Mouse (Mus musculus) forebrain, embryonic 11.5 days (tissue): ENCODE results near the gene Baiap3. TPM values are rescaled to one million over a fixed set of nuclear protein-coding genes. Genes with fewer than 3 reads are reported as not detected.
A peak's percentile ranks its signal among the peaks of the same experiment; 100 is the strongest.

Experiments
- ATAC-seq: fragments of 200-750 bp; cut with Nextera tagmentation; replicated peaks from 2 replicates; pipeline ENCODE4 v1.8.0; 2017; ENCODE audit warnings: moderate TSS enrichment; ENCODE audit not compliant: low FRiP score
- DNase-seq: peaks from one replicate; pipeline ENCODE4 v3.0.0-alpha.2; 2017; ENCODE audit warnings: low spot score
- H3K27ac ChIP-seq: fragments of 300-500 bp; sonication (generic); 2 replicates; pipeline ENCODE4 v1.5.1; 2014; ENCODE audit warnings: low read depth, low read length
- H3K27me3 ChIP-seq: fragments of 300-500 bp; sonication (generic); 2 replicates; pipeline ENCODE4 v1.6.1; 2014; ENCODE audit warnings: mild to moderate bottlenecking, low read length, mixed read lengths; ENCODE audit not compliant: control insufficient read depth, insufficient read depth
- H3K36me3 ChIP-seq: fragments of 300-500 bp; sonication (generic); 2 replicates; pipeline ENCODE4 v1.6.1; 2014; ENCODE audit warnings: mild to moderate bottlenecking, low read length, moderate library complexity, mixed read lengths; ENCODE audit not compliant: control insufficient read depth, insufficient read depth
- H3K4me1 ChIP-seq: fragments of 300-500 bp; sonication (generic); replicated peaks from 2 replicates; pipeline ENCODE4 v1.6.1; 2014; ENCODE audit warnings: low read length, mixed read lengths; ENCODE audit not compliant: control insufficient read depth, insufficient read depth
- H3K4me2 ChIP-seq: fragments of 300-500 bp; sonication (generic); 2 replicates; pipeline ENCODE4 v1.6.1; 2014; ENCODE audit warnings: low read depth, mild to moderate bottlenecking, low read length, moderate library complexity, mixed read lengths; ENCODE audit not compliant: severe bottlenecking
- H3K4me3 ChIP-seq: fragments of 300-500 bp; sonication (generic); 2 replicates; pipeline ENCODE4 v1.5.1; 2014; ENCODE audit warnings: low read depth, low read length
- H3K9ac ChIP-seq: fragments of 300-500 bp; sonication (generic); 2 replicates; pipeline ENCODE4 v1.6.1; 2014; ENCODE audit warnings: low read length
- H3K9me3 ChIP-seq: fragments of 300-500 bp; sonication (generic); 2 replicates; pipeline ENCODE4 v1.6.1; 2016; ENCODE audit warnings: low read length, mixed read lengths; ENCODE audit not compliant: control insufficient read depth
- WGBS: fragments of 180-500 bp; shearing (Covaris S2); extraction: QIAGEN DNeasy Blood & Tissue Kit; methylation state at CpG from one replicate; pipeline ENCODE4 v1.1.7; 2014; 5-methylcytosine and 5-hydroxymethylcytosine counted together
- polyA plus RNA-seq: library from polyadenylated mRNA; unstranded; fragments of >200 nt; fragmentation: Nextera tagmentation; extraction: Ambion mirVana; gene quantifications from 2 replicates; pipeline ENCODE4 v1.2.1, GENCODE M21; 2014

The Baiap3 gene
- polyA plus RNA-seq, 1 experiment from 2014 or later: 1.2 TPM

GRCm38 (mm10) chr17:25221821-25222503 lies 34.2 kb downstream of the Baiap3 start:
- Histone ChIP-seq H3K36me3 (no peaks in the 10 kb centered on the region), H3K9ac (peak overlapping the region; percentile 56), H3K9me3 (no peaks in the 10 kb centered on the region), H3K4me3 (peak overlapping the region; percentile 35), H3K27ac (no peak overlapping the region; the same call in 1 of the 2 replicates), H3K27me3 (no peaks in the 10 kb centered on the region), H3K4me1 (peaks cover 6% of the 10 kb centered on the region; the same call in 1 of the 2 replicates), H3K4me2 (peak overlapping the region; percentile 65)
- ATAC-seq (peak; percentile 73), DNase-seq (peak; percentile 81)
- WGBS: 1% methylated on average over 22 of the region's 30 CpGs

- Histone ChIP-seq H3K4me3 (no peak overlapping the region), H3K36me3 (no peaks in the 10 kb centered on the region)
Observed at GRCm38 (mm10) chr17:25220746-25221145, 35.4 kb downstream of the Baiap3 start.

GRCm38 (mm10) chr17:25219492-25220295 lies 36.5 kb downstream of the Baiap3 start:
- ATAC-seq (no peak), DNase-seq (no peak)
- no peaks in the 10 kb centered on the region for H3K9me3 ChIP-seq
- no peak overlapping the region for H3K9ac ChIP-seq
- no peak overlapping the region for H3K4me2 ChIP-seq
- no peaks in the 10 kb centered on the region for H3K27me3 ChIP-seq
- 92% methylated on average over 15 of the region's 15 CpGs for WGBS
- H3K27ac ChIP-seq: no peak overlapping the region
- H3K4me3 ChIP-seq: no peak overlapping the region
- H3K4me1 ChIP-seq: peaks cover 6% of the 10 kb centered on the region; the same call in 1 of the 2 replicates
- no peaks in the 10 kb centered on the region for H3K36me3 ChIP-seq

More at GRCm38 (mm10) chr17:25220746-25221145, 35.4 kb downstream of the Baiap3 start:
- H3K27ac ChIP-seq: no peak overlapping the region
- DNase-seq: no peak
- H3K27me3 ChIP-seq: no peaks in the 10 kb centered on the region
- H3K9me3 ChIP-seq: no peaks in the 10 kb centered on the region
- no peak for ATAC-seq
- H3K4me2 ChIP-seq: no peak overlapping the region
- H3K4me1 ChIP-seq: peaks cover 6% of the 10 kb centered on the region; the same call in 1 of the 2 replicates
- WGBS: 89% methylated on average over 1 of the region's 1 CpGs
- H3K9ac ChIP-seq: no peak overlapping the region

- H3K4me1 ChIP-seq: peaks cover 6% of the 10 kb centered on the region; the same call in 1 of the 2 replicates
- DNase-seq (no peak), ATAC-seq (no peak)
- H3K4me3 ChIP-seq: no peak overlapping the region
- no peaks in the 10 kb centered on the region for H3K27me3 ChIP-seq
- no peak overlapping the region for H3K4me2 ChIP-seq
- WGBS: 91% methylated on average over 9 of the region's 9 CpGs
- no peaks in the 10 kb centered on the region for H3K9me3 ChIP-seq
- H3K27ac ChIP-seq: no peak overlapping the region
- no peak overlapping the region for H3K9ac ChIP-seq
- H3K36me3 ChIP-seq: no peaks in the 10 kb centered on the region
Observed at GRCm38 (mm10) chr17:25218967-25219366, 37.2 kb downstream of the Baiap3 start.

GRCm38 (mm10) chr17:25215431-25215830 lies 40.7 kb downstream of the Baiap3 start:
- H3K36me3 ChIP-seq: no peaks in the 10 kb centered on the region
- 87% methylated on average over 3 of the region's 3 CpGs for WGBS
- ATAC-seq: no peak
- H3K9ac ChIP-seq: no peak overlapping the region
- H3K27ac ChIP-seq: no peak overlapping the region
- no peak overlapping the region for H3K4me3 ChIP-seq
- no peaks in the 10 kb centered on the region for H3K9me3 ChIP-seq
- no peak overlapping the region for H3K4me2 ChIP-seq
- H3K4me1 ChIP-seq: no peaks in the 10 kb centered on the region
- no peaks in the 10 kb centered on the region for H3K27me3 ChIP-seq
- DNase-seq: no peak

GRCm38 (mm10) chr17:25211705-25212104 lies 44.5 kb downstream of the Baiap3 start:
- Histone ChIP-seq H3K9ac (no peak overlapping the region), H3K27me3 (no peaks in the 10 kb centered on the region), H3K4me2 (no peak overlapping the region), H3K36me3 (no peaks in the 10 kb centered on the region; the same call in 1 of the 2 replicates), H3K9me3 (no peaks in the 10 kb centered on the region), H3K4me1 (no peaks in the 10 kb centered on the region), H3K27ac (no peak overlapping the region), H3K4me3 (no peak overlapping the region)
- WGBS: 93% methylated on average over 4 of the region's 4 CpGs
- DNase-seq (no peak), ATAC-seq (no peak)

- H3K4me1 ChIP-seq: no peaks in the 10 kb centered on the region
- ATAC-seq (no peak), DNase-seq (no peak)
- no peak overlapping the region for H3K4me2 ChIP-seq
- no peak overlapping the region for H3K4me3 ChIP-seq
- H3K36me3 ChIP-seq: no peaks in the 10 kb centered on the region; the same call in 1 of the 2 replicates
- H3K9me3 ChIP-seq: no peaks in the 10 kb centered on the region
- no peaks in the 10 kb centered on the region for H3K27me3 ChIP-seq
- H3K9ac ChIP-seq: no peak overlapping the region
- 92% methylated on average over 15 of the region's 15 CpGs for WGBS
- H3K27ac ChIP-seq: no peak overlapping the region
Observed at GRCm38 (mm10) chr17:25210680-25211466, 45.3 kb downstream of the Baiap3 start.

- no peak overlapping the region for H3K4me3 ChIP-seq
- no peaks in the 10 kb centered on the region for H3K9me3 ChIP-seq
- no peak overlapping the region for H3K27ac ChIP-seq
- no peaks in the 10 kb centered on the region for H3K27me3 ChIP-seq
- H3K36me3 ChIP-seq: no peaks in the 10 kb centered on the region; the same call in 1 of the 2 replicates
- H3K9ac ChIP-seq: no peak overlapping the region
- no peaks in the 10 kb centered on the region for H3K4me1 ChIP-seq
- H3K4me2 ChIP-seq: no peak overlapping the region
- no peak for ATAC-seq
- DNase-seq: no peak
- WGBS: 90% methylated on average over 4 of the region's 4 CpGs
Observed at GRCm38 (mm10) chr17:25210006-25210405, 46.2 kb downstream of the Baiap3 start.
